Mouse (Mus musculus): ENCODE data around the gene Bpifa5. TPM values are rescaled to one million over a fixed set of nuclear protein-coding genes. Genes with fewer than 3 reads are reported as not detected.
A peak's percentile ranks its signal among the peaks of the same experiment; 100 is the strongest.
"Not testable (repeated sequence)": the region's sequence is repeated elsewhere in the genome, so short reads cannot be mapped to it uniquely, and the experiment has no call there.

Gene Bpifa5
- polyA plus RNA-seq, 1 experiment = not detected

- no peak overlapping the region for H3K4me3 ChIP-seq (ENCODE audit: insufficient read depth, low read depth, low read length)
- DNase-seq = no peak
- TF ChIP-seq POLR2A (IDR thresholded peaks at IDR 0.05; ENCODE audit: low read depth, low read length) = no peak
- no peak for TF ChIP-seq CTCF (conservative IDR thresholded peaks at IDR 0.05; ENCODE audit: insufficient read depth, insufficient read length, low read depth, low read length)
- H3K4me1 ChIP-seq (ENCODE audit: control insufficient read depth, insufficient read depth, low read length) = no peaks in the 10 kb centered on the region
- H3K27me3 ChIP-seq (replicated peaks; ENCODE audit: control insufficient read depth, insufficient read depth, low read length) = no peaks in the 10 kb centered on the region
- H3K36me3 ChIP-seq (ENCODE audit: control insufficient read depth, insufficient read depth, low read length) = no peaks in the 10 kb centered on the region
- no peak overlapping the region for H3K27ac ChIP-seq (ENCODE audit: insufficient read depth, low read depth, low read length)
- 92% methylated on average over 5 of the region's 5 CpGs for WGBS
Measured at GRCm38 (mm10) chr2:154163306-154163705, 899 bp downstream of the Bpifa5 start.

GRCm38 (mm10) chr2:154169172-154169571 lies 6.8 kb downstream of the Bpifa5 start:
- TF ChIP-seq POLR2A (IDR thresholded peaks at IDR 0.05; ENCODE audit: low read depth, low read length) = no peak
- no peak for TF ChIP-seq CTCF (conservative IDR thresholded peaks at IDR 0.05; ENCODE audit: insufficient read depth, insufficient read length, low read depth, low read length)
- Histone ChIP-seq H3K4me1 (ENCODE audit: control insufficient read depth, insufficient read depth, low read length) (0 out of 2 replicates have a peak, but pooled peaks cover 2% of the 10 kb centered on the region), H3K27ac (ENCODE audit: insufficient read depth, low read depth, low read length) (no peak overlapping the region), H3K27me3 (replicated peaks; ENCODE audit: control insufficient read depth, insufficient read depth, low read length) (no peaks in the 10 kb centered on the region), H3K36me3 (ENCODE audit: control insufficient read depth, insufficient read depth, low read length) (no peaks in the 10 kb centered on the region), H3K4me3 (ENCODE audit: insufficient read depth, low read depth, low read length) (no peak overlapping the region)
- DNase-seq = peak; percentile 78
- WGBS = 25% methylated on average over 3 of the region's 3 CpGs

GRCm38 (mm10) chr2:154171621-154172020 lies 9.2 kb downstream of the Bpifa5 start:
- WGBS = 83% methylated on average over 6 of the region's 6 CpGs
- H3K36me3 ChIP-seq (ENCODE audit: control insufficient read depth, insufficient read depth, low read length) = no peaks in the 10 kb centered on the region
- H3K27ac ChIP-seq (ENCODE audit: insufficient read depth, low read depth, low read length) = no peak overlapping the region
- DNase-seq = no peak
- no peak for TF ChIP-seq POLR2A (IDR thresholded peaks at IDR 0.05; ENCODE audit: low read depth, low read length)
- no peaks in the 10 kb centered on the region for H3K27me3 ChIP-seq (replicated peaks; ENCODE audit: control insufficient read depth, insufficient read depth, low read length)
- no peak overlapping the region for H3K4me3 ChIP-seq (ENCODE audit: insufficient read depth, low read depth, low read length)
- 0 out of 2 replicates have a peak, but pooled peaks cover 2% of the 10 kb centered on the region for H3K4me1 ChIP-seq (ENCODE audit: control insufficient read depth, insufficient read depth, low read length)

GRCm38 (mm10) chr2:154173313-154173712 lies 10.9 kb downstream of the Bpifa5 start:
- Histone ChIP-seq H3K27me3 (replicated peaks; ENCODE audit: control insufficient read depth, insufficient read depth, low read length) (no peaks in the 10 kb centered on the region), H3K27ac (ENCODE audit: insufficient read depth, low read depth, low read length) (no peak overlapping the region), H3K36me3 (ENCODE audit: control insufficient read depth, insufficient read depth, low read length) (no peaks in the 10 kb centered on the region), H3K4me3 (ENCODE audit: insufficient read depth, low read depth, low read length) (no peak overlapping the region), H3K4me1 (ENCODE audit: control insufficient read depth, insufficient read depth, low read length) (0 out of 2 replicates have a peak, but pooled peaks cover 2% of the 10 kb centered on the region)
- TF ChIP-seq CTCF (conservative IDR thresholded peaks at IDR 0.05; ENCODE audit: insufficient read depth, insufficient read length, low read depth, low read length) (peak; percentile 48), POLR2A (IDR thresholded peaks at IDR 0.05; ENCODE audit: low read depth, low read length) (no peak)
- DNase-seq = peak; percentile 21
- WGBS = 32% methylated on average over 1 of the region's 1 CpGs

- WGBS = 79% methylated on average over 7 of the region's 7 CpGs
- DNase-seq; H3K27ac ChIP-seq (ENCODE audit: insufficient read depth, low read depth, low read length): not testable (repeated sequence)
Measured at GRCm38 (mm10) chr2:154181900-154182299, 19.5 kb downstream of the Bpifa5 start.

GRCm38 (mm10) chr2:154183061-154183460 lies 20.7 kb downstream of the Bpifa5 start:
- H3K27ac ChIP-seq (ENCODE audit: insufficient read depth, low read depth, low read length); H3K4me3 ChIP-seq (ENCODE audit: insufficient read depth, low read depth, low read length); H3K27me3 ChIP-seq (replicated peaks; ENCODE audit: control insufficient read depth, insufficient read depth, low read length); DNase-seq; H3K36me3 ChIP-seq (ENCODE audit: control insufficient read depth, insufficient read depth, low read length); H3K4me1 ChIP-seq (ENCODE audit: control insufficient read depth, insufficient read depth, low read length): not testable (repeated sequence)
- 67% methylated on average over 4 of the region's 4 CpGs for WGBS

More at GRCm38 (mm10) chr2:154181900-154182299, 19.5 kb downstream of the Bpifa5 start:
- H3K27me3 ChIP-seq (replicated peaks; ENCODE audit: control insufficient read depth, insufficient read depth, low read length); H3K36me3 ChIP-seq (ENCODE audit: control insufficient read depth, insufficient read depth, low read length); H3K4me1 ChIP-seq (ENCODE audit: control insufficient read depth, insufficient read depth, low read length); H3K4me3 ChIP-seq (ENCODE audit: insufficient read depth, low read depth, low read length): not testable (repeated sequence)

- H3K27ac ChIP-seq (ENCODE audit: insufficient read depth, low read depth, low read length) = no peak overlapping the region
- H3K36me3 ChIP-seq (ENCODE audit: control insufficient read depth, insufficient read depth, low read length) = no peaks in the 10 kb centered on the region
- H3K4me3 ChIP-seq (ENCODE audit: insufficient read depth, low read depth, low read length) = no peak overlapping the region
- no peak for DNase-seq
- TF ChIP-seq POLR2A (IDR thresholded peaks at IDR 0.05; ENCODE audit: low read depth, low read length) (no peak), CTCF (conservative IDR thresholded peaks at IDR 0.05; ENCODE audit: insufficient read depth, insufficient read length, low read depth, low read length) (no peak)
- no peaks in the 10 kb centered on the region for H3K27me3 ChIP-seq (replicated peaks; ENCODE audit: control insufficient read depth, insufficient read depth, low read length)
- no peaks in the 10 kb centered on the region for H3K4me1 ChIP-seq (ENCODE audit: control insufficient read depth, insufficient read depth, low read length)
- WGBS = 72% methylated on average over 6 of the region's 6 CpGs
Measured at GRCm38 (mm10) chr2:154185319-154185718, 22.9 kb downstream of the Bpifa5 start.

- TF ChIP-seq CTCF (conservative IDR thresholded peaks at IDR 0.05; ENCODE audit: insufficient read depth, insufficient read length, low read depth, low read length) (no peak), POLR2A (IDR thresholded peaks at IDR 0.05; ENCODE audit: low read depth, low read length) (no peak)
- Histone ChIP-seq H3K27me3 (replicated peaks; ENCODE audit: control insufficient read depth, insufficient read depth, low read length) (no peaks in the 10 kb centered on the region), H3K4me1 (ENCODE audit: control insufficient read depth, insufficient read depth, low read length) (no peaks in the 10 kb centered on the region), H3K36me3 (ENCODE audit: control insufficient read depth, insufficient read depth, low read length) (no peaks in the 10 kb centered on the region), H3K4me3 (ENCODE audit: insufficient read depth, low read depth, low read length) (no peak overlapping the region), H3K27ac (ENCODE audit: insufficient read depth, low read depth, low read length) (no peak overlapping the region)
- DNase-seq = no peak
- 63% methylated on average over 3 of the region's 3 CpGs for WGBS
Measured at GRCm38 (mm10) chr2:154185748-154186147, 23.3 kb downstream of the Bpifa5 start.
